12 mouse cellular contexts compared by ENCODE assay signal in genomic region chr5:36293109-36293900, GRCm38 (mm10).
DNase-seq lines count a peak whose midpoint lies in the region; ATAC-seq and TF ChIP-seq lines count a peak whose summit lies in the region.
"Had no signal": no experiment of that assay in that cellular context is flagged by ENCODE, and none has a peak within 500 bp of the region (broad histone marks: within the 10 kb centered on the region; RNA-seq: fewer than 3 reads in every experiment).

No protein-coding gene starts in this region.

- peaks cover 19% of the 10 kb centered on the region for H3K4me1 ChIP-seq in embryonic facial prominence, embryonic 13.5 days
- peaks cover 20% of the 10 kb centered on the region for H3K4me1 ChIP-seq in kidney, embryonic 16.5 days (ENCODE audit: insufficient read depth, low read length)
- H3K4me1 ChIP-seq in lung, postnatal 0 days (ENCODE audit: insufficient read depth, low read depth, low read length): no peaks in the 10 kb centered on the region

- H3K4me3 ChIP-seq in embryonic facial prominence, embryonic 13.5 days: no peak overlapping the region
- H3K4me3 ChIP-seq in kidney, embryonic 16.5 days (ENCODE audit: low read length): no peak overlapping the region
- no peak overlapping the region for H3K4me3 ChIP-seq in lung, postnatal 0 days (ENCODE audit: low read depth, low read length)
- H3K4me3 ChIP-seq: heart, adult 2 months; liver, embryonic 13.5 days had no signal

- ATAC-seq in embryonic facial prominence, embryonic 13.5 days (ENCODE audit: insufficient number of reproducible peaks, insufficient read depth, low FRiP score, low TSS enrichment, low read depth): no peak
- peak; percentile 40; the same call in 1 of the 2 replicates for ATAC-seq in kidney, embryonic 16.5 days (ENCODE audit: low FRiP score, low TSS enrichment)
- peak; percentile 80 for ATAC-seq in lung, postnatal 0 days
- ATAC-seq: intestine, postnatal 0 days had no signal

- DNase-seq in heart, adult 11 months: peak; percentile 93
- DNase-seq in heart, adult 8-10 months (ENCODE audit: low spot score): no peak
- DNase-seq in lung, postnatal 0 days (ENCODE audit: low spot score): peak; percentile 74
- DNase-seq in frontal cortex, postnatal 14 days (ENCODE audit: low spot score in 2 of 2): no peak
- no peak for DNase-seq in layer of hippocampus, adult 9-10 months (ENCODE audit: low spot score)
- no peak for DNase-seq in cerebellum, postnatal 10 days
- DNase-seq: liver, embryonic 13.5 days; retina, postnatal 1 day had no signal

- 0 out of 2 replicates have a peak overlapping the region, but pooled peaks have one; percentile 16 for H3K27ac ChIP-seq in embryonic facial prominence, embryonic 13.5 days
- H3K27ac ChIP-seq in kidney, embryonic 16.5 days (ENCODE audit: low read length): peak overlapping the region; percentile 16; the same call in 1 of the 2 replicates
- H3K27ac ChIP-seq in lung, postnatal 0 days (ENCODE audit: low read length): peak overlapping the region; percentile 32
- H3K27ac ChIP-seq: heart, adult 2 months; liver, embryonic 13.5 days had no signal

- no peaks in the 10 kb centered on the region for H3K27me3 ChIP-seq in embryonic facial prominence, embryonic 13.5 days
- no peaks in the 10 kb centered on the region for H3K27me3 ChIP-seq in kidney, embryonic 16.5 days (ENCODE audit: insufficient read depth, low read length)
- H3K27me3 ChIP-seq in lung, postnatal 0 days (replicated peaks; ENCODE audit: insufficient read depth, low read length): no peaks in the 10 kb centered on the region
- H3K27me3 ChIP-seq: liver, embryonic 13.5 days had no signal

- no peak for TF ChIP-seq EP300 in lung, postnatal 0 days (IDR thresholded peaks at IDR 0.05)

- no peaks in the 10 kb centered on the region for H3K36me3 ChIP-seq in embryonic facial prominence, embryonic 13.5 days
- H3K36me3 ChIP-seq in kidney, embryonic 16.5 days (ENCODE audit: insufficient read depth, low read length): no peaks in the 10 kb centered on the region
- no peaks in the 10 kb centered on the region for H3K36me3 ChIP-seq in lung, postnatal 0 days (ENCODE audit: insufficient read depth, low read length)
- H3K36me3 ChIP-seq: liver, embryonic 13.5 days had no signal

- H3K4me2 ChIP-seq in embryonic facial prominence, embryonic 13.5 days: no peak overlapping the region
- H3K4me2 ChIP-seq in kidney, embryonic 16.5 days (replicated peaks; ENCODE audit: low read depth, low read length): no peak overlapping the region
- no peak overlapping the region for H3K4me2 ChIP-seq in lung, postnatal 0 days (replicated peaks; ENCODE audit: low read depth, low read length)
- H3K4me2 ChIP-seq: liver, embryonic 13.5 days had no signal

- 35% methylated on average over 11 of the region's 11 CpGs for WGBS in embryonic facial prominence, embryonic 13.5 days
- WGBS in kidney, embryonic 16.5 days: 30% methylated on average over 11 of the region's 11 CpGs
- 39% methylated on average over 11 of the region's 11 CpGs for WGBS in lung, postnatal 0 days

- TF ChIP-seq CTCF in lung, postnatal 0 days (IDR thresholded peaks at IDR 0.05): no peak

- H3K9ac ChIP-seq in embryonic facial prominence, embryonic 13.5 days: 0 out of 2 replicates have a peak overlapping the region, but pooled peaks have one; percentile 21
- no peak overlapping the region for H3K9ac ChIP-seq in kidney, embryonic 16.5 days (replicated peaks; ENCODE audit: low read length)
- H3K9ac ChIP-seq in lung, postnatal 0 days (replicated peaks; ENCODE audit: low read depth): no peak overlapping the region
- H3K9ac ChIP-seq: liver, embryonic 13.5 days had no signal

- no peaks in the 10 kb centered on the region for H3K9me3 ChIP-seq in embryonic facial prominence, embryonic 13.5 days
- no peaks in the 10 kb centered on the region for H3K9me3 ChIP-seq in kidney, embryonic 16.5 days (ENCODE audit: low read length)
- no peaks in the 10 kb centered on the region for H3K9me3 ChIP-seq in lung, postnatal 0 days (ENCODE audit: low read length)
- H3K9me3 ChIP-seq: liver, embryonic 13.5 days had no signal

Comparison
In these comparisons a context has a peak if more than half of its experiments do, and no peak if none do; other contexts are left out.
1. DNase-seq: peak in heart, adult 11 months (single experiment) and lung, postnatal 0 days (single experiment); none in heart, adult 8-10 months (single experiment), frontal cortex, postnatal 14 days (0 of 2), layer of hippocampus, adult 9-10 months (single experiment) and cerebellum, postnatal 10 days (0 of 2).
2. Peak in every context shown above with its lines, with median percentiles within 50 percentile points of each other: H3K27ac ChIP-seq.